Mouse (Mus musculus): Measurements from ENCODE around the gene Enpp6.

- TF ChIP-seq CTCF (conservative IDR thresholded peaks at IDR 0.05; ENCODE audit: low read length) (no peak), POU5F1 (IDR thresholded peaks at IDR 0.05; ENCODE audit: borderline replicate concordance, low read length) (no peak), NANOG (IDR thresholded peaks at IDR 0.05; ENCODE audit: borderline replicate concordance, low read length) (no peak)
Measured at GRCm38 (mm10) chr8:47030321-47030720, 43.6 kb downstream of the Enpp6 start.
